Mouse (Mus musculus): ENCODE measurements around the gene Agpat4. TPM values are rescaled to one million over a fixed set of nuclear protein-coding genes. Genes with fewer than 3 reads are reported as not detected.

Agpat4 gene
- polyA plus RNA-seq (2017; shearing (Covaris generic)): 10 to 100 TPM; 24.4 to 37.2 TPM

DNA sequence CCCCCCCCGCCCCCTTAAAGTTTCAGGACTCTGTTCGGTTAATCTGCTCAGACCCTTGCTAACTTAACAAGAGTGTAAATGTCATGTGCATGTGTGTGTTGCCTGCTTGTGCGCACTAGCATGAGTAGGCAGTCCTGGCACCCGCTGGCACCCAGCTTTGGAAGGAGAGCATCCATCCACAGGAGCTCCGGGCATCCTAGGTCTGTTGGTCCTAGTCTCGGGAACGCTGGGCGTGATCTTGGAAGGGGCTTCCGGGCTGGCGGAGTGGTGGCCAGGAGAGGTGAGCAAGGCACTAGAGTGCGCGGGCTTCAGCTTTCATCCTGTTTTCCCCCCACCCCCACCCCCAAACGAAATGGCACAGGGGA lies at the start of gene Agpat4:
Agpat4 (plus strand) TSS at position 144 of the 365 bp plus-strand sequence.

Other genes with a start within 250 kb of the Agpat4 start
- 10 to 100 TPM; 20.4 to 31.8 TPM for gene Map3k4, start 200.1 kb downstream of the Agpat4 start, polyA plus RNA-seq (2017; shearing (Covaris generic))

All from activated CD4-positive, CD25-positive, alpha-beta regulatory T cell (primary cell).